Mouse (Mus musculus): ENCODE measurements around the gene Ccdc57. TPM values are rescaled to one million over a fixed set of nuclear protein-coding genes. Genes with fewer than 3 reads are reported as not detected.

Ccdc57 gene
- polyA plus RNA-seq (2015; fragmentation: Nextera tagmentation; extraction: Ambion mirVana) = 4.4 and 4.9 TPM in 2 replicates

- Histone ChIP-seq H3K4me1 (peaks cover 11% of the 10 kb centered on the region), H3K9me3 (no peaks in the 10 kb centered on the region), H3K4me2 (peak within 1 kb of the TSS; percentile 74), H3K4me3 (peak within 1 kb of the TSS; percentile 79), H3K36me3 (no peaks in the 10 kb centered on the region), H3K9ac (peak within 1 kb of the TSS; percentile 57), H3K27me3 (no peaks in the 10 kb centered on the region), H3K27ac (no peak within 1 kb of the TSS)
- WGBS = 10% methylated on average over 44 of the region's 44 CpGs
- peak; percentile 74 for ATAC-seq (ENCODE audit: insufficient number of reproducible peaks, low FRiP score, low TSS enrichment, low read depth)
Measured at GRCm38 (mm10) chr11:120932564-120933398, at the start of gene Ccdc57. TSS of gene Ccdc57 (minus strand) at chr11:120932872.

DNA sequence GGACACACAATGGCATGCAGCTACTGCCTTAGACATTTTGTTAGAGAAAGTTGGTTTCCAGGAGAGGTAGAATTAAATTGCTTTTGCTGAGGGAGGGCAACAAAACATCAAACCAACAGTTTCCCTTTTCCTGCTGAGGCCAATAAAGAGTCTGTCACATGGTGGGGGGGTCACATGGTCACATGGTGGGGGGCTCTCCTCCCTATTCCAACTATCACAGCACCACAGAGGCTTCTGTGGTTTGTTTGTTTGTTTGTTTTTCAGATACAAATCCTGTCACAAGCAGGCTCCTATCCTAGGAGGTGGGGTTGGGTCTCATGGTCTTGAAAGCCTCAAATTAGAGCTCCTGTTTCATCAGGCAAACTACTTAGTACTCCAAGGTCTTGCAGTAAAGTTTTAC is 49.8 kb upstream of the Ccdc57 start:
- H3K27me3 ChIP-seq = no peaks in the 10 kb centered on the region
- no peak overlapping the region for H3K4me3 ChIP-seq
- H3K4me2 ChIP-seq = no peak overlapping the region
- no peak overlapping the region for H3K9ac ChIP-seq
- peaks cover 71% of the 10 kb centered on the region for H3K36me3 ChIP-seq
- no peak for ATAC-seq (ENCODE audit: insufficient number of reproducible peaks, low FRiP score, low TSS enrichment, low read depth)
- no peak overlapping the region for H3K27ac ChIP-seq
- H3K9me3 ChIP-seq = no peaks in the 10 kb centered on the region
- H3K4me1 ChIP-seq = 0 out of 2 replicates have a peak, but pooled peaks cover 3% of the 10 kb centered on the region

DNA sequence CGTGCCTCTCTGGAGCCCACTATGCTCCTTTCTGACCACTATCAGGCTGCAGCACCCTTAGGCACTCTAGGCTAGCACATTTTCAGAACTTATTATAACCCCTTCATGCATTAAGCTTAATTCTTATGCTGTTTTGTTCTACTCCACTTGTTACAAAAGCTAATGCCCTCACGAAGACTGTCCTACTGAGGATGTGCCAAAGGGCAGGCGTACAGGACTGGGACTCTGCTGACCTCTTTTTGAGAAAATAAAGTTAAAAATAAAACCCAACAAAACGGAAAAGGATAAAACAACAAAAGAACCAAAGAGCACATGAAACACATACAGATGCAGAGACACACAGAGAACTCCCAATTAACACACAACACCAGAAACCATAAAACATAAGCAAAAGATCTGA is 49.0 kb upstream of the Ccdc57 start:
- ATAC-seq (ENCODE audit: insufficient number of reproducible peaks, low FRiP score, low TSS enrichment, low read depth) = no peak
- H3K9me3 ChIP-seq = no peaks in the 10 kb centered on the region
- WGBS = 85% methylated on average over 4 of the region's 4 CpGs
- no peak overlapping the region for H3K27ac ChIP-seq
- H3K9ac ChIP-seq = no peak overlapping the region
- H3K4me1 ChIP-seq = 0 out of 2 replicates have a peak, but pooled peaks cover 3% of the 10 kb centered on the region
- no peaks in the 10 kb centered on the region for H3K27me3 ChIP-seq
- H3K4me3 ChIP-seq = no peak overlapping the region
- H3K36me3 ChIP-seq = peaks cover 71% of the 10 kb centered on the region
- no peak overlapping the region for H3K4me2 ChIP-seq

DNA sequence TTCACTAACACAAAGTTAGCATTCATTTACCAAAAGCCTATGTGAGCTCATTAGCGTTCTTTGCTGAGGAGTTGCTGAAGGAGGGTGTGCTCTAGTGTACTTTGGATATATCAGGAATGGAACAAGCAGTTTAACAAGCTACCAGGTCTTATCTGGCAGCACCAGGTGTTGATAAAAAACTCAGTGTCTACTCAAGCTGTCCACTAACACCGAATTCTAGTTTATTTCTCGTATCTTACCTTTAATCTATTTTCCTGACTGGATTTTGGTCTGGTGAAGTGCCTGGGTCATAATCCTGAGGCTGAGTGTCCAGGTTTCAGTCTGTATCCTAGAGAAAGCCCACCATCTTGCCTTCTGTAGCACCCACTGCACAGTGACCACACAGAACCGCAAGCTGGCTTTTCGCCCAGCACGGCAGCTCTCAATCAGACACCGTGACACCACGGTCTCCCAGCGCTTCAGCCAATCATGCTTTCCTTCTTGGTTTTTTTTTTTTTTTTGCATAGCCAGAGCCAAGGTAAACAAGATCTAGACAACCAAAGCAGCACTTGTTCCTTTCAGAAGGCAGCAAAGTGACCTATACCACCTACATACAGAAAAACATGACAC is 47.9 kb upstream of the Ccdc57 start:
- Histone ChIP-seq H3K4me3 (no peak overlapping the region), H3K27ac (no peak overlapping the region), H3K4me1 (0 out of 2 replicates have a peak, but pooled peaks cover 3% of the 10 kb centered on the region), H3K27me3 (no peaks in the 10 kb centered on the region), H3K36me3 (peaks cover 70% of the 10 kb centered on the region), H3K9ac (no peak overlapping the region), H3K9me3 (no peaks in the 10 kb centered on the region), H3K4me2 (no peak overlapping the region)
- 87% methylated on average over 9 of the region's 9 CpGs for WGBS
- no peak for ATAC-seq (ENCODE audit: insufficient number of reproducible peaks, low FRiP score, low TSS enrichment, low read depth)

GRCm38 (mm10) chr11:120979711-120980426 is 47.2 kb upstream of the Ccdc57 start:
- Histone ChIP-seq H3K27ac (no peak overlapping the region), H3K9ac (no peak overlapping the region), H3K27me3 (no peaks in the 10 kb centered on the region), H3K4me3 (no peak overlapping the region), H3K36me3 (peaks cover 74% of the 10 kb centered on the region), H3K4me2 (no peak overlapping the region), H3K4me1 (0 out of 2 replicates have a peak, but pooled peaks cover 3% of the 10 kb centered on the region), H3K9me3 (no peaks in the 10 kb centered on the region)
- ATAC-seq (ENCODE audit: insufficient number of reproducible peaks, low FRiP score, low TSS enrichment, low read depth) = no peak
- 82% methylated on average over 8 of the region's 8 CpGs for WGBS

DNA sequence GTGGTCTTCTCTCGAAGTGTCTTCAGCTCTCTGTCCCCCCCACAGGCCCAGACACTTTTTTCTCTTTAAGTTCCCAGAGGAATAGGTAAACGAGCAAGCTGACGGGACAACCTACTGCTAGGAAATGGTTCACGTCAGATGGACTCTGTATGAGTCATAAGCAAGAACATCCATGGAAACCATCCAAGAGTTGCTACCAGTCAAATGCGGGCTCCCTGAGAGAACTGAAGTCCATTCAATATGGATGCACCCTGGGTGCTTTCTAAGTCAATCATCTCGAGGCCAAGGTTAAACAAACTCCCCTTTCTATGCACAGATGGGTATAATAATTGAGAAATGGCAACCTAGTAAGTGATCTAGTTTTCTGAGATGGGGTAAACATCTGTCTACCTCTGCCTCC is 40.6 kb upstream of the Ccdc57 start:
- no peak overlapping the region for H3K4me2 ChIP-seq
- no peaks in the 10 kb centered on the region for H3K4me1 ChIP-seq
- H3K27me3 ChIP-seq = no peaks in the 10 kb centered on the region
- no peak overlapping the region for H3K4me3 ChIP-seq
- H3K9me3 ChIP-seq = no peaks in the 10 kb centered on the region
- 78% methylated on average over 6 of the region's 6 CpGs for WGBS
- no peak overlapping the region for H3K27ac ChIP-seq
- H3K36me3 ChIP-seq = peaks cover 90% of the 10 kb centered on the region
- no peak overlapping the region for H3K9ac ChIP-seq
- ATAC-seq (ENCODE audit: insufficient number of reproducible peaks, low FRiP score, low TSS enrichment, low read depth) = no peak

DNA sequence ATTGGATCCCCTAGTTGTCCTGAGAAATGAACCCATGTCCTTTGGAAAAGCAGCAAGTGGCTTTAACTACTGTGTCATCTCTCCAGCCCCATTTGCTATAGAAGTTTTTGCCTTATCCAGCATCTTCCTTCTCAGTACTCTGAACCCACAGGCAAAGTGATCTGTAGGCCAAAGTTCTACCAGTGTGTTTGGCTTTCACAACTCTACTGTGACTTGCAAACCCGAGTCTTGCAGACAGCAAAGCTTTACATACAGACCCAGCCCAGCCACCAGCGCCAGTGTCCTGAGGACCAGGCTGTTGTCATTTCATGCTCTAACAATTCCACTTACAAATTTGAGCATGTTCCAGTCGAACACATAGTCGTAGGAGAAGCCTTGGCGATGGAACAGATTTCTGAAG is 38.6 kb upstream of the Ccdc57 start:
- Histone ChIP-seq H3K9ac (no peak overlapping the region), H3K27me3 (no peaks in the 10 kb centered on the region), H3K36me3 (peaks cover 94% of the 10 kb centered on the region), H3K4me1 (no peaks in the 10 kb centered on the region), H3K4me3 (no peak overlapping the region), H3K27ac (no peak overlapping the region), H3K4me2 (no peak overlapping the region), H3K9me3 (no peaks in the 10 kb centered on the region)
- 90% methylated on average over 5 of the region's 5 CpGs for WGBS
- no peak for ATAC-seq (ENCODE audit: insufficient number of reproducible peaks, low FRiP score, low TSS enrichment, low read depth)

- ATAC-seq (ENCODE audit: insufficient number of reproducible peaks, low FRiP score, low TSS enrichment, low read depth) = no peak
- Histone ChIP-seq H3K4me2 (no peak overlapping the region), H3K9me3 (no peaks in the 10 kb centered on the region), H3K36me3 (peaks cover 97% of the 10 kb centered on the region), H3K4me1 (peaks cover 5% of the 10 kb centered on the region), H3K27me3 (no peaks in the 10 kb centered on the region), H3K9ac (no peak overlapping the region), H3K4me3 (no peak overlapping the region), H3K27ac (no peak overlapping the region)
- 91% methylated on average over 5 of the region's 5 CpGs for WGBS
Measured at GRCm38 (mm10) chr11:120969742-120970141, 37.1 kb upstream of the Ccdc57 start.

DNA sequence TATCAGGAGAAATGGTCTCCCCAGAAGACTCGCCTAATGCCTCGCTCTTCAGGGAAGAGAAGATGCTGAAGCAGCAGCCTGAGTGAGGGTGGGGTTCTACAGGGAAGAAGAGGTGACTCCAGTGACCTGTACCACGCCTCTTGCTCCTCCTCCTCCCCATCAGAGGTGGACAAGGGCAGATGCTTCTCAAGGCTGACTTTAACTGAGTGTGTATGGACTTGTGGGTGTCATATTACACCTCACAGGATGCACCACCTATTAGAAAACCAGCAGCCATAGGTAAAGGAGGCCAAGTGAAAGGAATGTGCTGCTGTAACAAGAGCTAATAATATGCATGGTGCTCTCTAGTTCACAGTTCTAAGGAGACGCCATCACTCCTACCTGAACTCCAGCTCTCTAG is 32.9 kb upstream of the Ccdc57 start:
- WGBS = 71% methylated on average over 4 of the region's 4 CpGs

DNA sequence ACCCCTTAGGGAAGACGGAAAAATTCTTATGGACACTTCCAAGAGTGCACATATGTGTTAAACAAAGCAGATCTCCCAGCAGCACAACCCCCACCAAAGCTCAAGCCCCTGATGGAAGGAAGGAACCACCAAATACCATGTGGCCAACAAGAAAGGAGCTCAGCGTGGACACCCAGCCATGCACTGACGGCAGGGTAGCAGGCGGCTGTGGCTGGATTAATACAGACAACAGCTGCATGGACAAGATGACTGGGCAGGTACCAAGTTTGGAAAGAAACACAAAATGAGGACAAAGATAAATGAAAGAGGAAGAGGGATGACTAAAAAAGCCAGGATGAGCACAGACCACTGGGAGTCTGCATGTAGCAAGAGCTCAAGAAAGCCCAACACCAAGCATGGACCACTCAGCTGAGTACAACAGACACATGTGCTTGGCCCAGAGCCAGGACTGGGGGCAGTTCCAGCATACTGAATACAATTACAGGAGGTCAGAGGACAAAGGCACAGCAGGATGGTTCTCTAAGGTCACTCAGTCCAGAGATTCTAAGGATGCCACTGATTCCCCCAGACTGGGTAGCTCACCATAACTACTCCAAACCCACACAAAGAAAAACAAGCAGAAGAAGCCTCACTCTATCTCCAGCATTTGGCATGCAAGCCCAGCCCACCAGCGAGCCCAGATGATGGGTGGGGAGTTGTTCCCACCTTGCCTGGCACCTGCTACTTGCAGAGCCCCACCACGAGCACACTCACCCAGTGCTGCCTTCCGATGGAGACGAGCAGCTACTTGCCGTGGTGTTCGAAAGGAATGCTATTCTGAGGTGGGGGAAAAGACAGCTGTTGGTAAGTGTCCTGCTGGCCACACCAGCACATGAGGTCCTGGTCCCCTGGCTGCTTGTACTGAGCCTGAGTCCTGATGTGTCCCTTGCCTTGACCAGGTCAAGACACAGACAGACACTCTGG is 31.8 kb upstream of the Ccdc57 start:
- H3K9ac ChIP-seq = no peak overlapping the region
- no peak overlapping the region for H3K4me3 ChIP-seq

More for the DNA sequence above, 32.9 kb upstream of the Ccdc57 start:
- H3K36me3 ChIP-seq = peaks cover 98% of the 10 kb centered on the region
- no peaks in the 10 kb centered on the region for H3K9me3 ChIP-seq
- H3K4me2 ChIP-seq = no peak overlapping the region
- no peak for ATAC-seq (ENCODE audit: insufficient number of reproducible peaks, low FRiP score, low TSS enrichment, low read depth)
- H3K9ac ChIP-seq = no peak overlapping the region
- H3K27me3 ChIP-seq = no peaks in the 10 kb centered on the region
- no peak overlapping the region for H3K27ac ChIP-seq
- H3K4me1 ChIP-seq = peaks cover 13% of the 10 kb centered on the region
- H3K4me3 ChIP-seq = no peak overlapping the region

GRCm38 (mm10) chr11:120962909-120963308 is 30.2 kb upstream of the Ccdc57 start:
- WGBS = 86% methylated on average over 7 of the region's 7 CpGs
- peaks cover 94% of the 10 kb centered on the region for H3K36me3 ChIP-seq
- no peaks in the 10 kb centered on the region for H3K9me3 ChIP-seq
- H3K9ac ChIP-seq = no peak overlapping the region
- peaks cover 23% of the 10 kb centered on the region for H3K4me1 ChIP-seq
- H3K4me2 ChIP-seq = no peak overlapping the region
- no peak overlapping the region for H3K4me3 ChIP-seq
- no peaks in the 10 kb centered on the region for H3K27me3 ChIP-seq
- no peak overlapping the region for H3K27ac ChIP-seq
- no peak for ATAC-seq (ENCODE audit: insufficient number of reproducible peaks, low FRiP score, low TSS enrichment, low read depth)

More for the DNA sequence above, 31.8 kb upstream of the Ccdc57 start:
- no peaks in the 10 kb centered on the region for H3K27me3 ChIP-seq
- 0 out of 2 replicates have a peak overlapping the region, but pooled peaks have one; percentile 18 for H3K27ac ChIP-seq
- H3K4me2 ChIP-seq = no peak overlapping the region
- H3K9me3 ChIP-seq = no peaks in the 10 kb centered on the region
- H3K4me1 ChIP-seq = peaks cover 13% of the 10 kb centered on the region
- peaks cover 94% of the 10 kb centered on the region for H3K36me3 ChIP-seq
- WGBS = 76% methylated on average over 10 of the region's 10 CpGs
- no peak for ATAC-seq (ENCODE audit: insufficient number of reproducible peaks, low FRiP score, low TSS enrichment, low read depth)
